In the genomic region with DNA sequence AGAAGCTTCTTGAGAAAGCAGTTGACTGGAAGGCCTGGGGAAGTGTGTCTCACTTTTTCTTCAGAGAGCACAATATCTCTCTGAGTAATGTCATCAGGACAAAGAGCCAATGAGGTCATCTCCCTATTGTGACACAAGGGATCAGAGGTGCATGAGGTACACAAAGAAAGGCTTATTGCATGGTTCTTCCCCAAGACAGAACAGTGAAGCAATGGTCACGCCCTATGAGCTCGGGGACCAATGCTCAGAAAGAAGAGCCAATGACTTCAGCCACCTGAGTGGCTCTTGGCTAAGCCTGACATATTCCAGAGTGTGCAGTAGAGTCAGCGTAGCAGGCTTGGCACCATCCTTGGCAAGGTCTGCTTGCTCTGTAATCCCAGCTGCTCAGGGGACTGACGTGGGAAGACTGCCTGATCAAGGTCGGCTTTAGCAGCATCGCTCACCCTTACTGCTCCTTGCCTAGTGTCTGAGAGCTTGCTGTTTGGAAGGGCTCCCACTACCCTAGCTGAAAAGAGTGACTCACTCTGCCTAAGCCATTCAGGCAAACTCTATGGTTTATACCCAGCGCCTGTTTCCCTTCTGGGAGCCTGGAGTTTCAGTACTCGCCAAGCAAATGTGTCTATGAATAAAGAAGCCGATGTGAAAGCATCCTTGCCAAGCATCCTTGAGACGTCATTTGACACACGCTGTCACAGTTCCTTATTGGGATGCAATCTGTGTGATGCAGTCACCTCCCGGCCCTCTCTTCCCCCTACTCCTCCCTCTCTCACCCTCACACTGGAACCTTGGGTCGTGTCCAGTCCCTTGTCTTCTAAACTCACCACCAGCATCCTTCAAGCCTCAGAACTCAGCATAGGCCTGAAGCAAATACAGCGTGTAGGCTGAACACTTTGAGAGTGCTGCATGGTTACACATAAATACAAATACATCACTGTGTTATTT, we compare ENCODE assay signal across 10 mouse cellular contexts.
DNase-seq lines count a peak whose midpoint lies in the region; ATAC-seq and TF ChIP-seq lines count a peak whose summit lies in the region.
"Had no signal": no experiment of that assay in that cellular context is flagged by ENCODE, and none has a peak within 500 bp of the region (broad histone marks: within the 10 kb centered on the region; RNA-seq: fewer than 3 reads in every experiment).

No protein-coding gene starts in this region.

- H3K4me1 ChIP-seq in embryonic facial prominence, embryonic 14.5 days (ENCODE audit: control insufficient read depth, insufficient read depth, low read length), result no peaks in the 10 kb centered on the region
- no peaks in the 10 kb centered on the region for H3K4me1 ChIP-seq in embryonic facial prominence, embryonic 10.5 days
- H3K4me1 ChIP-seq in intestine, postnatal 0 days (replicated peaks; ENCODE audit: control insufficient read depth, insufficient read depth, low read length), result peaks cover 6% of the 10 kb centered on the region

- H3K4me2 ChIP-seq in embryonic facial prominence, embryonic 14.5 days (ENCODE audit: low read depth, low read length), result no peak overlapping the region
- no peak overlapping the region for H3K4me2 ChIP-seq in intestine, postnatal 0 days (replicated peaks; ENCODE audit: low read depth)
- H3K4me2 ChIP-seq: neural tube, embryonic 12.5 days had no signal

- H3K9ac ChIP-seq in embryonic facial prominence, embryonic 14.5 days (ENCODE audit: low read depth, low read length), result no peak overlapping the region
- H3K9ac ChIP-seq in intestine, postnatal 0 days (ENCODE audit: low read depth, low read length), result no peak overlapping the region
- H3K9ac ChIP-seq: neural tube, embryonic 12.5 days had no signal

- TF ChIP-seq CTCF in intestine, postnatal 0 days (IDR thresholded peaks at IDR 0.05; ENCODE audit: low read depth), result no peak

- H3K9me3 ChIP-seq in embryonic facial prominence, embryonic 14.5 days (ENCODE audit: control insufficient read depth, low read length), result no peaks in the 10 kb centered on the region
- H3K9me3 ChIP-seq in embryonic facial prominence, embryonic 10.5 days, result no peaks in the 10 kb centered on the region
- no peaks in the 10 kb centered on the region for H3K9me3 ChIP-seq in intestine, postnatal 0 days (ENCODE audit: control insufficient read depth)
- H3K9me3 ChIP-seq: neural tube, embryonic 12.5 days had no signal

- H3K36me3 ChIP-seq in embryonic facial prominence, embryonic 14.5 days (ENCODE audit: control insufficient read depth, insufficient read depth, low read length), result no peaks in the 10 kb centered on the region
- H3K36me3 ChIP-seq in embryonic facial prominence, embryonic 10.5 days (replicated peaks), result no peaks in the 10 kb centered on the region
- H3K36me3 ChIP-seq in intestine, postnatal 0 days (ENCODE audit: control insufficient read depth, insufficient read depth), result no peaks in the 10 kb centered on the region
- H3K36me3 ChIP-seq: neural tube, embryonic 12.5 days had no signal

- H3K27ac ChIP-seq in embryonic facial prominence, embryonic 14.5 days (replicated peaks; ENCODE audit: low read depth, low read length), result no peak overlapping the region
- no peak overlapping the region for H3K27ac ChIP-seq in embryonic facial prominence, embryonic 10.5 days (replicated peaks)
- no peak overlapping the region; the same call in 1 of the 2 replicates for H3K27ac ChIP-seq in intestine, postnatal 0 days (ENCODE audit: low read depth, low read length)
- H3K27ac ChIP-seq: kidney, postnatal 0 days; neural tube, embryonic 12.5 days had no signal

- no peak overlapping the region for H3K4me3 ChIP-seq in embryonic facial prominence, embryonic 14.5 days (ENCODE audit: low read depth, low read length)
- H3K4me3 ChIP-seq in embryonic facial prominence, embryonic 10.5 days, result no peak overlapping the region
- no peak overlapping the region for H3K4me3 ChIP-seq in intestine, postnatal 0 days (ENCODE audit: low read depth, low read length)
- H3K4me3 ChIP-seq: neural tube, embryonic 12.5 days had no signal

- no peak for DNase-seq in embryonic facial prominence, embryonic 14.5 days (ENCODE audit: low spot score)
- DNase-seq in embryonic facial prominence, embryonic 10.5 days (ENCODE audit: low spot score), result no peak
- DNase-seq in ovary, adult 18-20 months (ENCODE audit: low spot score), result peak; percentile 18
- no peak for DNase-seq in ovary, postnatal 14 days (ENCODE audit: low spot score)
- peak; percentile 25 for DNase-seq in right cerebral cortex, postnatal 4 days
- DNase-seq in testis, postnatal 10 days (ENCODE audit: low spot score), result no peak
- no peak for DNase-seq in kidney, adult 9 months

- 89% methylated on average over 14 of the region's 14 CpGs for WGBS in embryonic facial prominence, embryonic 14.5 days
- 91% methylated on average over 14 of the region's 14 CpGs for WGBS in embryonic facial prominence, embryonic 10.5 days
- 75% methylated on average over 14 of the region's 14 CpGs for WGBS in intestine, postnatal 0 days

- ATAC-seq in embryonic facial prominence, embryonic 14.5 days (ENCODE audit: low read depth), result 0 out of 2 replicates have a peak, but pooled peaks have one; percentile 22
- ATAC-seq in intestine, postnatal 0 days, result peak; percentile 67; the same call in 1 of the 2 replicates

- no peaks in the 10 kb centered on the region for H3K27me3 ChIP-seq in embryonic facial prominence, embryonic 14.5 days (replicated peaks; ENCODE audit: control insufficient read depth, insufficient read depth, low read length)
- no peaks in the 10 kb centered on the region for H3K27me3 ChIP-seq in embryonic facial prominence, embryonic 10.5 days (replicated peaks; ENCODE audit: low read depth, poor library complexity, severe bottlenecking)
- H3K27me3 ChIP-seq in intestine, postnatal 0 days (replicated peaks; ENCODE audit: control insufficient read depth, insufficient read depth, low read length), result no peaks in the 10 kb centered on the region
- H3K27me3 ChIP-seq: neural tube, embryonic 12.5 days had no signal

Comparison
In these comparisons a context has a peak if more than half of its experiments do, and no peak if none do; other contexts are left out.
1. DNase-seq: peak in ovary, adult 18-20 months (single experiment) and right cerebral cortex, postnatal 4 days (single experiment); none in embryonic facial prominence, embryonic 14.5 days (single experiment), embryonic facial prominence, embryonic 10.5 days (single experiment), ovary, postnatal 14 days (single experiment), testis, postnatal 10 days (single experiment) and kidney, adult 9 months (single experiment).